Mouse (Mus musculus): ENCODE results near the gene Pbx1.

DNA sequence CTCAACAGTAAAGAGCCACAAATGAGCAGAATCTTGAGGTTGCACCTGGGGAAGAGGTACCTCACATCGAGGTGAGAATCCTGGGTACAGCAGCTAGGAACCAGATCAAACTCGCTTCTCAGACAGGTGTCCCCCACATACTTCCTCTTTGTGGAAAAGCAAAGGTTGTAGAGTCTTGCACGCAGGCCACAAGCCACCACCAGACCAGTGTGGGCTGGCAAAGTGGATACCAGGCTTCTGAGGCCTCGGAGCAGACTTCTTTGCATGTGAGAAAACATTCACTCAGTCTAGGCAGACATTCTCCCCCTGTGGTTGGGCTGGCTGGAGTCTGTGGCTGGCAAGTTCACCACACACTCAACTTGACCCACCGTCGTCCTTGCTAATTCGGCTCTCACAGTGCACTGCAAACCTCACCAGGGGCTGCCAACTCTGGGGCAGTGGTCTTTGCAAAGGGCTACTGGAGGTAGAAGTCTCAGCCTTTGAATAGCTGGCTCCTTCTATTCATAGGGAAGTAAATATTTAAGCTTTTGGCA lies 206.4 kb downstream of the Pbx1 start:
- TF ChIP-seq CTCF (IDR thresholded peaks at IDR 0.05; ENCODE audit: low read depth, low read length): no peak
- TF ChIP-seq POLR2A (IDR thresholded peaks at IDR 0.05; ENCODE audit: extremely low read depth, insufficient read depth, low read length): no peak
